Mouse (Mus musculus) macrophage (primary cell): ENCODE results near the gene Ppm1a. TPM values are rescaled to one million over a fixed set of nuclear protein-coding genes. Genes with fewer than 3 reads are reported as not detected.

Experiments used
- H3K27ac ChIP-seq: fragments of 350-480 bp; formaldehyde crosslinking; 2 replicates; pipeline ENCODE4 v1.9.0; 2021
- H3K36me3 ChIP-seq: fragments of 350-480 bp; formaldehyde crosslinking; 2 replicates; pipeline ENCODE4 v1.9.0; 2021; ENCODE audit errors: inconsistent target
- H3K4me3 ChIP-seq: fragments of 350-480 bp; formaldehyde crosslinking; 2 replicates; pipeline ENCODE4 v1.9.0; 2021; ENCODE audit errors: inconsistent target
- H3K79me2 ChIP-seq: fragments of 350-480 bp; formaldehyde crosslinking; 2 replicates; pipeline ENCODE4 v1.9.0; 2021; ENCODE audit errors: inconsistent target
- WGBS: methylation state at CpG from one replicate; pipeline ENCODE4 v1.1.7; 2026; ENCODE audit warnings: inconsistent platforms; ENCODE audit not compliant: missing documents; 5-methylcytosine and 5-hydroxymethylcytosine counted together
- polyA plus RNA-seq: library from polyadenylated mRNA; stranded (reverse); fragments of 250-400 nt; gene quantifications from 3 replicates; pipeline ENCODE4 v1.2.4, GENCODE M21; 2018; ENCODE audit warnings: inconsistent platforms

Ppm1a gene
- polyA plus RNA-seq, 1 experiment from 2014 or later = 97.1 TPM

GRCm38 (mm10) chr12:72825656-72826055, 68.4 kb downstream of the Ppm1a start:
- WGBS = 95% methylated on average over 5 of the region's 5 CpGs
- H3K79me2 ChIP-seq = no peaks in the 10 kb centered on the region
- H3K4me3 ChIP-seq = no peak overlapping the region
- no peak overlapping the region for H3K27ac ChIP-seq
- no peaks in the 10 kb centered on the region for H3K36me3 ChIP-seq

- no peak overlapping the region for H3K4me3 ChIP-seq
- H3K36me3 ChIP-seq = no peaks in the 10 kb centered on the region
- H3K79me2 ChIP-seq = no peaks in the 10 kb centered on the region
- WGBS = 90% methylated on average over 9 of the region's 9 CpGs
- no peak overlapping the region for H3K27ac ChIP-seq
Measured at GRCm38 (mm10) chr12:72828846-72829556, 71.7 kb downstream of the Ppm1a start.

- Histone ChIP-seq H3K4me3 (no peak overlapping the region), H3K27ac (no peak overlapping the region), H3K79me2 (no peaks in the 10 kb centered on the region), H3K36me3 (no peaks in the 10 kb centered on the region)
- 81% methylated on average over 20 of the region's 20 CpGs for WGBS
Measured at GRCm38 (mm10) chr12:72829777-72830176, 72.5 kb downstream of the Ppm1a start.

- H3K79me2 ChIP-seq = no peaks in the 10 kb centered on the region
- 83% methylated on average over 8 of the region's 8 CpGs for WGBS
- H3K36me3 ChIP-seq = no peaks in the 10 kb centered on the region
- no peak overlapping the region for H3K4me3 ChIP-seq
- H3K27ac ChIP-seq = no peak overlapping the region
Measured at GRCm38 (mm10) chr12:72830317-72830716, 73.1 kb downstream of the Ppm1a start.

DNA sequence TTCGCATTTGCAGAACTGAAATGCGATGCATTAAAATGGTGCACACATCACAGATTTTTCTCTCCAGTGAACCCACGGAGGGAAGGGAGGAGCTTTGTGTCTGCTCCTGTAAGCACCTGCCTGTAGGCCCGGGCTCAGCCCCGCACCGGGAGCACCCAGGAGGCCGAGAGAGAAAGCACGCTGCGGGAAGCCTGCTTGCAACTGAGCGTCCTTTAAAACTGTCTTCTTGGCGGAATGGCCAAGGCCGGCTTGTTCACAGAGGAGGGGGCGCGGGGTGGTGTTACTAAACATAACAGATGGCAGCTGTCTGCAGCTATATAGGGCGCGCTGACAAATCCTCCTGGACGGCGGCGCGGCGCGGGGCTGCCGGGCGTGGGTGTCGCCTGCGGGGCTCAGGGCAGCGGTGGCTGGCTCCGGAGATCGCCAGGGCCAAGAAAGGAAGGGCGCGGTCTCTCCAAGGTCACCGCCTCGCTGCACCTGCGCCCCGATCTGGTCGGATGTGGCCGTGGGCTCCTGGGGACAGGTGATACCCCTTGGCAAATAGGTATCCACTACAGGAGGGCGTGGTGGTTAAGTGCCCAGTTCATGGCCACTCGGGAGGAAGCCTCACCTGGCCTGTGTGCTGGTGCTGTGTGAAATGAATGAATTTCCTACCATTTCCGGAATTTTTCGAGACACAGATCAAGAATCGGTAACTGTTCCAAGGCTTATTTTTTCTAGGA, 74.6 kb downstream of the Ppm1a start:
- Histone ChIP-seq H3K79me2 (no peaks in the 10 kb centered on the region), H3K27ac (no peak overlapping the region), H3K4me3 (no peak overlapping the region), H3K36me3 (no peaks in the 10 kb centered on the region)
- 9% methylated on average over 42 of the region's 42 CpGs for WGBS

GRCm38 (mm10) chr12:72834773-72835517, 77.7 kb downstream of the Ppm1a start:
- Histone ChIP-seq H3K4me3 (no peak overlapping the region), H3K79me2 (no peaks in the 10 kb centered on the region), H3K27ac (no peak overlapping the region), H3K36me3 (no peaks in the 10 kb centered on the region)
- WGBS = 83% methylated on average over 13 of the region's 14 CpGs

DNA sequence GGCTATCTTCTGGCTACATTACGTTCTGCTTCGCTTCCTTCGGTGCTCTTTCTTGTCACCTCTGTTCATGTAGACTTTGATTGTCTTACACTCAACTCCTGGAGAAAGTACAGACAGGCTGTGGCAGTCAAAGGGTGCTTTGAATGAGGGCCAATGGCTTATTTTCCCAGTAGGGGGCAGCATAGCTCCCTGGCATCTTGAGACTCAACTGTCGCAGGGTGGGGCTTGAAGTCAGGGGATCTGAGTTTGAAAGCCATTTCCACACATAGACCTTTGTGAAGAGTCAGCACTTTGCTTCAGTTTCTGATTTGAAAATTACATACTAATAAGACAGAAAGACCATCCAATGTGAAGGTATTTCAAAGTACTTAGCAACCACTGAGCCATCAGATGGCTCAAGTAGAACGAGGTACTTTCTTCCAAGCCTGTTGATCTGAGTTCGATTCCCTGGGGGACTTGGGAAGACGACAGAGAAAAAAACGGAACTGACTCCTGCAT, 78.3 kb downstream of the Ppm1a start:
- 86% methylated on average over 8 of the region's 8 CpGs for WGBS
- no peak overlapping the region for H3K27ac ChIP-seq
- H3K79me2 ChIP-seq = no peaks in the 10 kb centered on the region
- H3K36me3 ChIP-seq = no peaks in the 10 kb centered on the region
- no peak overlapping the region for H3K4me3 ChIP-seq

DNA sequence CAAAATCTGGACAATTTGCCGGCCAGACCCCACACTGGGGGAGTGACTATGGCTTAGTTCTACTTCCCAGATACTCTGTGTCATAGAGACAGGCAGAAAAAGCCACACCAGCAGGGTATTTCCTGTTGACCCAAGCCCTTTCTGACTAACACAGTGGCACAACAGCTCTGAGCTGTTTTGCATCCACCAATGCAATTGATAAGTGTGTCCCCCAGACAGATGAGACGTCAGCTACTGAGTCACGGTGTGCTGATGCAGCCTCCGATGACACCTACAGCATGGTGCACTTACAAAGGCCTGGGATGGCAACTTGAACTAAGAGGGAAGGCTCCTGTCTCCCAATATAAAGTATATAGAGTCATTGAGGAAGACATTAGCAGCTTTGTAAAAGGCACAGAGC, 80.0 kb downstream of the Ppm1a start:
- H3K79me2 ChIP-seq = no peaks in the 10 kb centered on the region
- H3K36me3 ChIP-seq = no peaks in the 10 kb centered on the region
- 84% methylated on average over 4 of the region's 4 CpGs for WGBS
- no peak overlapping the region for H3K27ac ChIP-seq
- H3K4me3 ChIP-seq = no peak overlapping the region

DNA sequence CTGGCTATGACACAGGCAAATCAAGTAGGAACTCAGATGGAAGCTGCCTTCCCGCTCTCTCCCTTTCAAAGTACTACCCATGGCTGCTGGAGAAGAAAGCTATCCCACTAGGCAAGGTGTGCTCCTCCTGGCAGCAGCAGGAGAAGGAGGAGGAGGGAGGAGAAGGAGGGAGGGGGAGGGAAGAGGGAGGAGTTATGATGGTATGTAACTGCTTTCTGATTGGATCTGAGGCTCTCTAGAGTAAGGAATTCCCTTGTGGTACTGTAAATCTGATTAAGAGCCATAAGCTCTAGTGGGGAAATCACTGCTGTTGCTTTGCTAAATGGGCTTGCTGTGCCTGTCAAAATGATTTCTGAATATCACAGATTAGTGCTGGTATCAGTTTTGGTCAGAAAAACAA, 84.2 kb downstream of the Ppm1a start:
- 100% methylated on average over 1 of the region's 1 CpGs for WGBS
- no peak overlapping the region for H3K27ac ChIP-seq

DNA sequence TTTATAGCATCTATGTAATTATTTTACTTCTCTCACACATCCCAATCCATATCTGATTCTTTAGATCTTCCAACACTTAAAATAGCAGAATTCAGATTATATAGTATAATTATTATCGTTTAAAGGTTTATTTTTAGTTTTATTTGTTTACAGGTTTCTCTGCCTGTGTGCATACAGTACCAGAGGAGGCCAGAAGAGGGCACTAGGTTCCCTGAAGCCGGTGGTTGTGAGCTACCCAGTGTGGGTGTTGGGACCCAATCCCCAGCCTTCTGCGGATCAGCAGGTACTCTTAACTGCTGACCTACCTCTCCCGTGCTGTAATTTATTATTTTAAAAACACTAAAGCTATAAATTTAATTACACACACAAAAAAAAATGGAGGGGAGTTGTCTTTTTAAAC, 85.9 kb downstream of the Ppm1a start:
- WGBS = 90% methylated on average over 4 of the region's 4 CpGs
- Histone ChIP-seq H3K4me3 (no peak overlapping the region), H3K79me2 (no peaks in the 10 kb centered on the region)

More for the DNA sequence above, 84.2 kb downstream of the Ppm1a start:
- Histone ChIP-seq H3K36me3 (no peaks in the 10 kb centered on the region), H3K79me2 (no peaks in the 10 kb centered on the region), H3K4me3 (no peak overlapping the region)

GRCm38 (mm10) chr12:72843555-72843954, 86.3 kb downstream of the Ppm1a start:
- WGBS = 90% methylated on average over 4 of the region's 4 CpGs

More for the DNA sequence above, 85.9 kb downstream of the Ppm1a start:
- Histone ChIP-seq H3K27ac (no peak overlapping the region), H3K36me3 (no peaks in the 10 kb centered on the region)

DNA sequence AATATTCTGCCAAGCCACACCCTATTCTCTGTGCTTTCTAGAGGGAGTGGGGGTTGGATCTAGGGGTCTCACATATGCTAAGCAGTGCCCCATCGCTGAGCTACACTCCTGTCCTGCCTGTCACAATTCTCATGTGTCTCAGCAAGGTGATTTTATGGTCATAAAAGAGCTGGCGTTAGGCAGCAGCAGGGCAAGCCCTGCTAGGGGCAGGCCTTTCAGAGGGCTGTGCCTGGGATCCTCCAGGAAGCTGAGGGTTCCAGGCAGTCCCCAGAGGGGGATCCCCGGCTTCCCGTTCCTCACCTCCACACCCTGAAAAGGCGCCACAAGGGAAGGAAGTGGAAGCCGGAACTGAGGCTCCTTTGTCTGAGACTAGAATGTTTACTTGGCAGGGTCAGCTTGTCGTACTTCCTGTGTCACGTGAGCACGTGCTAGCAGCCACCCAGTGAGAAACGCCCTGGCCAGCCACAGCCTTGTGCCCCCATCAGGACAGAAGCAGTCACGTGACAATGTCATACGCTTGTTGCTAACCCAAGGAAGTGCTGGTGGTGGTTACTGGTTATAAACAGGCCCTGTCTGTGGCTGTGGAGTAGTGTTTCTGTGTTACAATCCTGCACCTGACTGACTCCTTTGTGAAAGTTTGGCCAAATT, 86.8 kb downstream of the Ppm1a start:
- peak overlapping the region; percentile 43 for H3K27ac ChIP-seq
- no peak overlapping the region for H3K4me3 ChIP-seq
- H3K36me3 ChIP-seq = no peaks in the 10 kb centered on the region
- H3K79me2 ChIP-seq = no peaks in the 10 kb centered on the region
- WGBS = 7% methylated on average over 12 of the region's 12 CpGs

More at GRCm38 (mm10) chr12:72843555-72843954, 86.3 kb downstream of the Ppm1a start:
- Histone ChIP-seq H3K27ac (peak overlapping the region; percentile 43; the same call in 1 of the 2 replicates), H3K4me3 (no peak overlapping the region), H3K36me3 (no peaks in the 10 kb centered on the region), H3K79me2 (no peaks in the 10 kb centered on the region)

DNA sequence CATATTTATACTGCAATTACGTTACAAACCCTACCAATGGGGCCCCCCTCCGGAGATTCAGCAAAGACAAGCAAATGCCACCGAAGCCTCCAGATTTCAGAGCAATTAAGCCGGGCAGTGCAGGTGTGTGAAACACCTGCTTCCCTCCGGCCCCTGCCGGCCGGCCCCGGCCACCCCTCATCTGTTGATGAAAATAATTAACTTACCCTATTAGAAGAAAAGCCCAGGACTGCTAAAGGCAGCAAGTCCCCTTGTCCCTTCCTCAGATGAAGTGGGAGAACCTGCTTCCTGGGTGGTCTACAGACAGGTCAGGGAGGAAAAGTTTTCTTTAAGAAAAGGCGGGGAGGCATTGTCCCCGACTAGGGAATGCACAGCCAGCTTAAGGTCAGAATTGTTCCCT, 88.7 kb downstream of the Ppm1a start:
- no peak overlapping the region for H3K4me3 ChIP-seq
- no peak overlapping the region for H3K27ac ChIP-seq
- 94% methylated on average over 10 of the region's 10 CpGs for WGBS
- H3K79me2 ChIP-seq = no peaks in the 10 kb centered on the region
- no peaks in the 10 kb centered on the region for H3K36me3 ChIP-seq

DNA sequence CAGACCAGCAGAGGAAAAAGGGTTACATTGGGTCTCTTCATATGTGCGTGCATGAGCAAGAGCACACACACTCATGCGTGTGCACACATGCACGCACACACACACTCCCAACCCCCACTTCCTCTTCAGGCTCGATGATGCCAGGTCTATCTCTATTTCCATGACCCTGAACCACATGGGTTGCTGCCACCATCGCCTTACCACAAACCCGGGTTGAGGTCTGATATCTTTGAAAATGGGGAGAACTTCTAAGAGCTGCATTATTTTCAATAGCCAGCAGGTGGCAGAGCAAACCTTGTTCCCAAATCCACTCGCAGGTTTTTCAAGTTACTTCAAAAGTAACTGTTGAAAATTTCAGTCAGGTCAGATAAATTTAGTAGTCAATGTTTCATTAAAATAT, 90.5 kb downstream of the Ppm1a start:
- WGBS = 29% methylated on average over 7 of the region's 7 CpGs
- H3K27ac ChIP-seq = no peak overlapping the region
- no peaks in the 10 kb centered on the region for H3K79me2 ChIP-seq
- H3K4me3 ChIP-seq = no peak overlapping the region
- H3K36me3 ChIP-seq = no peaks in the 10 kb centered on the region
